Mouse (Mus musculus) lung, embryonic 16.5 days (tissue): ENCODE results near the gene Nat8f1. TPM values are rescaled to one million over a fixed set of nuclear protein-coding genes. Genes with fewer than 3 reads are reported as not detected.
"Not testable (repeated sequence)": the region's sequence is repeated elsewhere in the genome, so short reads cannot be mapped to it uniquely, and the experiment has no call there.

Experiments
- ATAC-seq: fragments of 200-750 bp; cut with Nextera tagmentation; 2 replicates; pipeline ENCODE4 v1.8.0; 2017; ENCODE audit warnings: low read depth, mild to moderate bottlenecking, moderate library complexity
- H3K27ac ChIP-seq: fragments of 300-500 bp; sonication (generic); 2 replicates; pipeline ENCODE4 v1.5.1; 2014; ENCODE audit warnings: mild to moderate bottlenecking, control low read depth, low read length
- H3K27me3 ChIP-seq: fragments of 300-500 bp; sonication (generic); 2 replicates; pipeline ENCODE4 v1.6.1; 2014; ENCODE audit warnings: low read depth, low read length, mixed read lengths; ENCODE audit not compliant: control insufficient read depth, insufficient read depth
- H3K36me3 ChIP-seq: fragments of 300-500 bp; sonication (generic); 2 replicates; pipeline ENCODE4 v1.6.1; 2014; ENCODE audit warnings: low read length; ENCODE audit not compliant: control insufficient read depth, insufficient read depth
- H3K4me1 ChIP-seq: fragments of 300-500 bp; sonication (generic); replicated peaks from 2 replicates; pipeline ENCODE4 v1.6.1; 2014; ENCODE audit warnings: low read length, mixed read lengths; ENCODE audit not compliant: control insufficient read depth, insufficient read depth
- H3K4me2 ChIP-seq: fragments of 300-500 bp; sonication (generic); 2 replicates; pipeline ENCODE4 v1.6.1; 2014; ENCODE audit warnings: low read depth, low read length, control low read depth
- H3K4me3 ChIP-seq: fragments of 300-500 bp; sonication (generic); 2 replicates; pipeline ENCODE4 v1.5.1; 2014; ENCODE audit warnings: mild to moderate bottlenecking, low read length, control low read depth
- H3K9ac ChIP-seq: fragments of 300-500 bp; sonication (generic); 2 replicates; pipeline ENCODE4 v1.6.1; 2014; ENCODE audit warnings: low read length, control low read depth
- H3K9me3 ChIP-seq: fragments of 300-500 bp; sonication (generic); 2 replicates; pipeline ENCODE4 v1.6.1; 2016; ENCODE audit warnings: low read length; ENCODE audit not compliant: control insufficient read depth
- WGBS: fragments of 180-500 bp; shearing (Covaris S2); extraction: QIAGEN DNeasy Blood & Tissue Kit; methylation state at CpG from one replicate; pipeline ENCODE4 v1.1.7; 2014; 5-methylcytosine and 5-hydroxymethylcytosine counted together
- polyA plus RNA-seq: library from polyadenylated mRNA; unstranded; fragments of >200 nt; fragmentation: Nextera tagmentation; extraction: Ambion mirVana; gene quantifications from 2 replicates; pipeline ENCODE4 v1.2.1, GENCODE M21; 2015

Gene Nat8f1
- polyA plus RNA-seq, 1 experiment from 2014 or later = 4.8 TPM

DNA sequence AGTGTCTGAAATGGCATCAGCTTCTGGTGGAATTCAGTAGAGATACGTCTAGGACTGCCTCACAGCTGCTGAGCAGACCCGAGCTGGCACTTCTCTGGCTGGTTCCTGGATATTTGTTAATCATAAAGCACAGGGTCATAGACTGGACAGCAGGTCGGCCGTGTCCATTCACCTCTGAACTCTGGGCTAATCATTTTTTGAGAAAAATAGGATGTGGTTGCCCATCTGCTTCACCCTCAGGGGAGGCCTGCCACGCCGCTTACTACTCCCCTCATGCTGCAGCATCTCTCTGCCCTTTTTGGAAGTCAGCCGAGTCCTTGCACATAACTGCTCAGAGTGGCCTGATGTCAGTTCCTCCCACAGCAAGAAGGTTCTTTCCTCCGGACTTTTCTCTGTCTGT is 18.6 kb upstream of the Nat8f1 start:
- no peaks in the 10 kb centered on the region for H3K9me3 ChIP-seq
- H3K27me3 ChIP-seq = no peaks in the 10 kb centered on the region
- H3K4me3 ChIP-seq = no peak overlapping the region
- WGBS = 75% methylated on average over 8 of the region's 8 CpGs
- peaks cover 2% of the 10 kb centered on the region for H3K4me1 ChIP-seq
- H3K9ac ChIP-seq = no peak overlapping the region
- no peak overlapping the region for H3K27ac ChIP-seq
- ATAC-seq = no peak
- peaks cover 6% of the 10 kb centered on the region; the same call in 1 of the 2 replicates for H3K36me3 ChIP-seq
- H3K4me2 ChIP-seq = no peak overlapping the region

DNA sequence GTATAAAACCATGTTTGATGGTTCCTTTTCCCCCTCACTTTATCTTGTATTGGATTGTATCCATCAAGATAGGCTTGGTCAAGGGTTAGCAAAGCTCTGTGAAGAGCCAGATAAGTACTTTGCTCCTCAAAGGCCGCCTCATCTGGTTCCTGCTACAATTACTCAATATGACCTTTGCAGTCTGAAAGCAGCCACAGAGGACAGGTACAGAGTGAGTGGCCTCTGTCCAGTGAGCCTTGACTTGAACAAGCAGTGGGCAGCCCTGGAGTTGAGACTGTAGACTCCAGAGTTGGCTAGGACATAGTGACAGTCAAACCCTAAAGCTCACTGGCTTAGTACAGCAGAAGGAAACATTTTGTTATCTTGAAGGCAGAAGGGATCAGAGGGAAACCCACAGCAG is 13.8 kb upstream of the Nat8f1 start:
- H3K4me3 ChIP-seq = no peak overlapping the region
- H3K4me2 ChIP-seq = no peak overlapping the region
- no peak for ATAC-seq
- 68% methylated on average over 1 of the region's 1 CpGs for WGBS
- no peaks in the 10 kb centered on the region for H3K4me1 ChIP-seq
- peaks cover 28% of the 10 kb centered on the region for H3K36me3 ChIP-seq
- no peaks in the 10 kb centered on the region for H3K9me3 ChIP-seq
- H3K27ac ChIP-seq = no peak overlapping the region
- H3K9ac ChIP-seq = no peak overlapping the region
- H3K27me3 ChIP-seq = no peaks in the 10 kb centered on the region

DNA sequence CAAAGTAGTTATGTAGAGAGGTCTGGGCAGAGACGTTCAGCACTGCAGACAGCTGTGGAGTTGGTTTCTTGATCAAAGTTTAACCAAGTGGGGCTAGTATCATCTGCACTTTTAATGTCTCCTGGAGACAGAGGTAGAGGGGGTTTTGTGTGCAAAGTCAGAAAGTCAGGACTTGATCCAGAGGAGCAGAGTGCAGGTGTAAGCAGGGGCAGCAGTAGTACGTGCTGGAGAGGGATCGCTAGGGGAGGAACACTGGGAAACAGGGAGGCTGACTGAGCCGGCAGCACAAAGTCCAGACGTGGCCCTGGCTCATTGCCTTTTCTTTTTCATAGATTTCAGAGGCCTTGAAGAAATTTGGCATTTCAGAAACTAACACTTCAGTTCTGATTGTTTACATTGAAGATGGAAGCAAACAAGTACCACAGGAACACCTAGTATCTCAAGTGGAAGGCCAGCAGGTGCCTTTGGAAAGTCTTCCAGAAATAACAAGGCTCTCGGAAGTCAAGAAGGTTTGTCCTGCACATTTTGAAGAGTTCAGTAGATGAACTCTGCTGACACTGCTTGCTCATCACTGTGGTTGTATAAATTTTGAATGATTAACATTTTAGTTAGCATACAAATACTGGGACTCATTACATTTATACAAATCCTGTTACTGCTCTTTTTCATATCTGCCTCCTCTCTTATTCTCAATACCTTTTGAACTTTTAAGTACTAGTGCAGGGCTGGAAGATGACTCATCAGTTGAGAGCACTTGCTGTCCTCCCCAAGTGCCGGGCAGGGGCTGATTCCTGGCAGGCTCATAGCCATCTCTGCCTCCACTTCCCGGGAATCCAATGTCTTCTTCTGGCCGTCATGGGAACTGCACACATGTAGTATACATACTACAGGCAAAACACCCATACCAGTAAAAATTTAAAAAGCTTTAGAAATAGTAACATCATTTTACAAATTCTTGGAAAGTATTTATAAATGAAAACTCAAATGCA is 12.3 kb upstream of the Nat8f1 start:
- H3K27ac ChIP-seq = no peak overlapping the region
- WGBS = 81% methylated on average over 9 of the region's 9 CpGs

GRCm38 (mm10) chr6:85926709-85927108 is 11.2 kb upstream of the Nat8f1 start:
- ATAC-seq = no peak

More for the DNA sequence above, 12.3 kb upstream of the Nat8f1 start:
- no peak overlapping the region for H3K9ac ChIP-seq
- H3K4me2 ChIP-seq = no peak overlapping the region
- H3K9me3 ChIP-seq = no peaks in the 10 kb centered on the region
- ATAC-seq = no peak
- no peaks in the 10 kb centered on the region for H3K4me1 ChIP-seq
- H3K4me3 ChIP-seq = no peak overlapping the region
- H3K36me3 ChIP-seq = peaks cover 28% of the 10 kb centered on the region
- H3K27me3 ChIP-seq = no peaks in the 10 kb centered on the region

DNA sequence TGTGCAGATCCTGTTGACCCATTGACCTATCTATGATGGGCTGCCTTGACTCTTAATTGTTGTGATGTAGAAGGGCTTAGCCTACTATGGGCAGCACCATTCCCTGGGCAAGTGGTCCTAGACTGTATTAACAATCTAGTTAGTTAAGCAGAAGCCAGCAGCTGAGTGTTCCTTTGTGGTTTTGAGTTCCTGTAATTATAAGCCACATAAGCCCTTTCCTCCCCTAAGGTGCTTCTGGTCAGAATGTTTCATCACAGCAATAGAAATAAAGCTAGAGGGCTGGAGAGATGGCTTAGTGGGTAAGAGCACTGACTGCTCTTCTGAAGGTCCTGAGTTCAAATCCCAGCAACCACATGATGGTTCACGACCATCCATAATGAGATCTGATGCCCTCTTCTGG is 8.2 kb upstream of the Nat8f1 start:
- ATAC-seq = no peak
- Histone ChIP-seq H3K4me3 (no peak overlapping the region), H3K4me1 (no peaks in the 10 kb centered on the region), H3K9ac (no peak overlapping the region), H3K27ac (no peak overlapping the region), H3K4me2 (no peak overlapping the region), H3K27me3 (no peaks in the 10 kb centered on the region), H3K36me3 (peaks cover 22% of the 10 kb centered on the region), H3K9me3 (no peaks in the 10 kb centered on the region)
- 90% methylated on average over 1 of the region's 1 CpGs for WGBS

More at GRCm38 (mm10) chr6:85926709-85927108, 11.2 kb upstream of the Nat8f1 start:
- Histone ChIP-seq H3K9ac (no peak overlapping the region), H3K4me2 (no peak overlapping the region), H3K4me3 (no peak overlapping the region), H3K27ac (no peak overlapping the region), H3K27me3 (no peaks in the 10 kb centered on the region), H3K36me3 (peaks cover 28% of the 10 kb centered on the region), H3K4me1 (no peaks in the 10 kb centered on the region), H3K9me3 (no peaks in the 10 kb centered on the region)
- WGBS = 88% methylated on average over 1 of the region's 1 CpGs

DNA sequence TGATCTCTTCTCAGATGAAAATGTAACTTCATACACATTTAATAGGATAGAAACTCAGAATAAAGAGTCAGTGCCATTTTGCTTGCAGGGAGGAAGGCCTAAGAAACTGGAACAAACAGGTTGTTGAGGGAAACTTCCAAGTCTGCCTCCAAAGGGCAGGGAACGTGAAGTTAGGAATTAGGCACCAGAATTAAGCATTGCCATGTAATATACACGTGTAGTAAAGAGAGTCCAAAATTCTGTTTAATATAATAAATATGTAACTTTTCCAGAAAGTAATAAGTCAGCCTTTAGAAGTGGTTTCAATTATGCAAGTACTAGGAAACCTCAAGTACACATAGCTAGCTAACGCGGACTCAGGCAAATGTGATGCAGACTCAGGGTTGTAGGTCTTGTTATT is 3.9 kb upstream of the Nat8f1 start:
- Histone ChIP-seq H3K27ac (no peak overlapping the region), H3K9me3 (no peaks in the 10 kb centered on the region), H3K27me3 (no peaks in the 10 kb centered on the region), H3K36me3 (no peaks in the 10 kb centered on the region), H3K4me2 (no peak overlapping the region), H3K9ac (no peak overlapping the region), H3K4me3 (no peak overlapping the region), H3K4me1 (peaks cover 11% of the 10 kb centered on the region)
- 89% methylated on average over 4 of the region's 4 CpGs for WGBS
- no peak for ATAC-seq

- not testable (repeated sequence) for H3K27ac ChIP-seq, ATAC-seq, H3K4me2 ChIP-seq, H3K36me3 ChIP-seq, H3K9ac ChIP-seq, H3K27me3 ChIP-seq, H3K9me3 ChIP-seq, H3K4me3 ChIP-seq
- H3K4me1 ChIP-seq = peaks cover 11% of the 10 kb centered on the region
- 92% methylated on average over 3 of the region's 3 CpGs for WGBS
Observed at GRCm38 (mm10) chr6:85918341-85918740, 2.9 kb upstream of the Nat8f1 start.

GRCm38 (mm10) chr6:85916596-85916995 is 1.1 kb upstream of the Nat8f1 start:
- H3K9ac ChIP-seq = peak overlapping the region; percentile 81
- WGBS = 77% methylated on average over 6 of the region's 6 CpGs
- H3K4me3 ChIP-seq = peak overlapping the region; percentile 75
- no peaks in the 10 kb centered on the region for H3K36me3 ChIP-seq
- no peak for ATAC-seq
- H3K4me1 ChIP-seq = peaks cover 11% of the 10 kb centered on the region
- H3K9me3 ChIP-seq = no peaks in the 10 kb centered on the region
- no peaks in the 10 kb centered on the region for H3K27me3 ChIP-seq
- peak overlapping the region; percentile 78 for H3K4me2 ChIP-seq
- no peak overlapping the region for H3K27ac ChIP-seq

DNA sequence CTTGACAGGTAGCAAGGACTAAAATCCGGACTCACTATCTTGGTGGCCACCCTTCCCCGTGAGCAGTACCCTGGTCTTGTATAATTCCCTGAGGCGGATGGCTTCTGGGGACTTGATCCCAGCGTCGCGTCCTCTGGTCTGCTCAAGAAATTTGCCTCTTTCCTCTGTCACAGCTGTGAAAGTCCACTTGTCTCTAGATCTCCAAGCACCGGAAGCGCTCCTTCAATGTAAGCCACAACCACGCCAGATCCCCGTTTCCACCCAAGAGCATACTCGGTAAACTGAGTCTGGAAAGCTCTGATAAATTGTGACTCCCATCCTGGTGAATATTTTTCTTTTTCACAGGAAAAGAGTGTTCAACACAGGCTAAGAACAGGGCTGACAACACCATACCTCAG is 347 bp downstream of the Nat8f1 start:
- Histone ChIP-seq H3K27me3 (no peaks in the 10 kb centered on the region), H3K4me1 (peaks cover 11% of the 10 kb centered on the region), H3K27ac (peak overlapping the region; percentile 90), H3K9ac (peak overlapping the region; percentile 81), H3K4me3 (peak overlapping the region; percentile 75), H3K4me2 (peak overlapping the region; percentile 78), H3K9me3 (no peaks in the 10 kb centered on the region), H3K36me3 (no peaks in the 10 kb centered on the region)
- WGBS = 3% methylated on average over 11 of the region's 11 CpGs
- ATAC-seq = peak; percentile 8; the same call in 1 of the 2 replicates
